Mouse (Mus musculus): ENCODE data around the gene Filip1.

DNA sequence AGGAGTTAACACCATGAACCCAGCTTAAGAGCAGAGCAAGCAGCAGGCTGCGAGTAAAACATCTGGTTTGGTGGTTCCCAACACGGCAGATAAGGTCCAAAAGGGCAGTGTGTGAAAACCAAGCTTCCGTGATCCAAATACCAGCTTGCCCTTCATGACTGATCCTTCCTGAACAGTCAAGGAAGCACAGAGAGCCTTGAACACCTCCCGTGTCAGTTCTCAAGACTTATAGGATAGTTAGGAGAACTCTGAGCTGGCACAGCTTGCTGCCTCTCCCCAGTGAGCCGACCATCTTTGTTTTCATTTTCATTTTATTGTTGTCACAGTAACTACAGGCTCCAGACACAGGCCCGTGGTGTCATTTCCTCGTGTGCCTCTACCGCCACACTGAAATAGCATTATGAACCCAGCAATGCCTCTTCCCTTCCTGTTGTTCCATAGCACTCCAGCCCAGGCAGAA is 42.0 kb downstream of the Filip1 start:
- no peak for TF ChIP-seq CTCF (IDR thresholded peaks at IDR 0.05; ENCODE audit: control insufficient read depth, insufficient read depth, insufficient read length)
- TF ChIP-seq MAX (IDR thresholded peaks at IDR 0.05): no peak

All from C2C12 (cell line).